Mouse (Mus musculus) megakaryocyte, adult 5-6 weeks (primary cell): ENCODE data around the gene Ppat. TPM values are rescaled to one million over a fixed set of nuclear protein-coding genes. Genes with fewer than 3 reads are reported as not detected.

Experiments used
- ATAC-seq: 2 replicates; pipeline ENCODE4 v1.8.0; 2016; ENCODE audit warnings: mild to moderate bottlenecking, inconsistent platforms; ENCODE audit not compliant: poor library complexity, severe bottlenecking
- total RNA-seq, 2 experiments: library from RNA; stranded (forward) in 1 of 2; stranded (reverse) in 1 of 2; fragments of 153-499, 151-499 nt in 1 of 2; fragments of 221-1000, 200-1000 nt in 1 of 2; gene quantifications; 2 replicates each; pipeline versions ENCODE4 v1.2.3 to v1.2.4; 2015 to 2017

The Ppat gene
- total RNA-seq, 2 experiments from 2014 or later, result 11.4 to 20.1 TPM

DNA sequence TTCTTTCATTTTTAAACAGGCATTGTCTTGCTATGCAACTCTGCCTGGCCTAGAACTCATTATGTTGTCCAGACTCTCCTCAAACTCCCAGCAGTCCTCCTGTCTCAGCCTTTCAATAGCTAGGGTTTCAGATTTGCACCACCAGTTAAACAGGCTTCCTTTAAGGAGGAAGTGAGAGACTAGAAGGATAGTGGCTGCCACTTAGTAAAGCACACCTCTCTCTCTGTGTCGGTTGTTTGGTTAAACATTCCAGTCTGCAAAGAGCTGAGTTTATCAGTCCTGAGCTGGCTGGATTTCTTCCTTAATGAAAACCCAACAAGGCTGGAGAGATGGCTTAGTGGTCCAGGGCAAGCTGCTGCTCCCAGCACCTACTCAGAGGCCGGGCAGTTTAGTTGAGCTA, 58.8 kb downstream of the Ppat start:
- ATAC-seq, result no peak

DNA sequence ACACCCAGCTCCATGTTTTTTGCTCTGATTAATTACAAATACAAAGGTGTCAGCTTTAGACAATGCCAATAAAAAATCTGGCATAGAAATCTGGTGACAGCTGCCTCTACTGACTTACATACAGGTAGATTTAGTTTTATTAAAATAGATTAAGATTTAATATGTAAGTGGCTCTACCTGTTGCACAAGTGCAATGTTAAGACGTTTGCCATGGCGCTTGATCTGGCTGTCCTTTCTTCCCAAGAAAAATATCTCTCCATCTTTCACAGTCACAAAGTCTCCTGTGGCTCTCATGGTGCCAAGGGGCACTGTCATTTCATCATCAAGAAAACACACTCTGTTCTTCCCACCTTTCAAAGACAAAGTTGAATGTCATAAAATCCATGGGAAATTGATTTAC, 64.4 kb downstream of the Ppat start:
- no peak for ATAC-seq

DNA sequence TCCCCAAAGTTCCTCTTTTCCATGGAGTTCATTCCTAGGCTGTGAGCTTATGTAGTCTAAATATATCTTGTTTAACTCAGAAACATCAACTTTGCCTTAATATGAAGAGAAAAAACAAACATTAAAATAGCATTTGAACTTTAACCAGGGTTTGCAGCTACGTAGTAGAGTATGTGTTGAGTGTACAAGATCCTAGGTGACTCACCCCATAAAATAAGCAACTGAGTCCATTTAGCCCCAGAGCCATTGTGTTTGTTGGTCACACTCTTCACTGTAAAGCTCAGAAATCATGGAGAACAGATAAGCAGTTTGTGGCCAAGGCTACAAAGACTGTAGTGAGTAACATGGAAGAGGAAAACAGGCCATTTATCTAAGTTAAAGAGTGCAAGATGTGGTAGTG, 67.3 kb downstream of the Ppat start:
- no peak for ATAC-seq

DNA sequence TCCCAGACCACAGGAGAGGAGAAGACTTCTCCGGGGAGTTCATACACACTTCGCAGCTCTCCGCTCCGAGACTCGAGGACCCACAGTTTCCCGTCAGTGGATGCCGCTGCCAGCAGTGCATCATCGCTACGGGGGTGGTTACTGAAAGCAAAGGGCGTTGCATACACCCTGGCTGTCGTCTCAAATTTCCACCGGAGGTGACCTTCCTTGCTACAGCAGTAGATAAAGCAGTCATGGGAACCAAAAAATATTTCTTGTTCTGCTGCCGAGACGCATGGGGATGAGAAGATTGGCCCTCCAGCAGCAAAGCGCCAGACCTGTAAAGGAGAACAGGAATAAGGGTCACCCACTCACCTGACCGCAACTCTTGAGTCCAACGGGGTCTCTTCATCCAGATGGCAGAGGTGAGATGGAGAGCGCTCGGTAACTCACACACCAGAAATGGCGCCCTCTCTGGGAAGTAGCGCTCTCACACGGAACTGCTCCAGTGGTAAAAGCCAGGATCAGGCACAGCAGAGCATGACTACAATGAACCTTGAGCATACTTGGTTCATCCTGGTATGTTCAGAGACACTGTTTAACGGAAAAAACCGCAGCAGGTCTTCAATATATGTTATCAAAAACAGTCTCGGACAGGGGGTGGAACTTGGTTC, 75.1 kb downstream of the Ppat start:
- no peak for ATAC-seq

DNA sequence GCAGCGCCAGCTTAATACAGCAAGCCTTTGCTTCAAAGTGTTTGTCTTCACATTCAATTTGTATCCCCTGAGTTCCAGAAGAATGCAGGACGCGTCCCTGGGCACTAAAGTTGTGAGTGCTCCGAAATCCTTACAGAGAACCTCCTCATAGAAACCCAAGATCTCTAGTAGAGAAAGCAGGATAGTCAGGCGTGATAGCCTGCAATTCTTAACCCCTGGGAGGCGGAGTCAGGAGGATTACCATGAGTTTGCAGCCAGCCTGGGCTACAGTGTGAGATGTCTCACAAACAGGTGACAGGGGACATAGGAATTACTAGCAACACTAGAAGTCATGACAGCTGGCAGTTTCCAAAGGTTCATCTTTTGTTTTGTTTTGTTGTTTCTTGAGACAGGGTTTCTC, 81.8 kb downstream of the Ppat start:
- ATAC-seq, result 0 out of 2 replicates have a peak, but pooled peaks have one; percentile 19

DNA sequence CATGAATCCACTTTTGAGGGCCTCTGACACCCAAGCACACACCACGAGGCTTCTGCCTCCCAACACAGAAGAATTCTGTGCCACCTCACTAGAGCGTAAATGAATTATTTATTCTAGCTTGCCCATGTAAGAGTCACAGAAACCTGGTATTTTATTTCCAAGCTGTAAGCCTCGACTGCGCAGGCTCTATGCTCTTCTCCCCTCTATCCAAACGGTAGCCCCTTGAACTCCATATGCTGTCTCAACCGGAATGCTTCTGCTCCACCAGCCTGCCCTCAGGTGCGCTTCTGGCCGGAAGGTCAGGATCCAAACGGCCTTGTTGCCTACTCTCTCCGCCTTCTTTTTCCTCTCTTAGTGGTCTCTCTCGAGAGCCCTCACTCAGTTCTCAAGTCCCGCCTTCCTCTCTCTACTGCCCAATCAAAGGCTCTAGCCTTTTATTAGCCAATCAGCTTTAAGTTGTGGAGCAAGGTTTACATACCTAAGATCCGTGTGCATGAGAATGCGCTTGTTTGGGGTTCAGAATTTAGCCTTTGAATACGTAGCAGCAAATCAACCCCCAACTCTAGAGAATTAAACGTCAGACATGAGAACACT, 82.6 kb downstream of the Ppat start:
- peak; percentile 86 for ATAC-seq

DNA sequence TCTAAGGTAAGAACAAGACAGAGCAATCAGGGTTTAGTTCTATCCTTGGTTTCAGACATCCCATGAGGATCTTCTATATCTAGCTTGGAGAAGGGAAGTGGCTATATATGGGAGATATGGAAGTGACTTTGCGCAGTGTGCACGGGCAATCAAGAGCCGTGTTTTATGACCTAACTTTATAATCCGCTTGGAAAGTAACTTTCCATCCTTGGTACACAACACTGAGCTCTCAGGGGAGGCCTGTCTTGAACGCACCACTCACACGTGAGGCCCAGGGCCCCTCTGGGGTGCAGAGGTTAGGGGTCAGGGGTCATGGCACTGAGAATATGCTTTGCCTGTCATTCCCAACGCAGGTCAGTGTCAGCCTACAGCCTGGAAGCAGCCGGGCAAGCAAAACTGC, 84.6 kb downstream of the Ppat start:
- ATAC-seq, result no peak

Other genes starting within 250 kb of the Ppat start
- 6.4 and 7.6 TPM in 2 replicates for gene Aasdh, start 46.1 kb downstream of the Ppat start, total RNA-seq (2015)
- gene Aasdh, start 46.1 kb downstream of the Ppat start, total RNA-seq (2017), result 13.3 and 14.4 TPM in 2 replicates
- gene Paics, start 271 bp downstream of the Ppat start, total RNA-seq (2015), result 182 and 193 TPM in 2 replicates
- 187 and 225 TPM in 2 replicates for gene Paics, start 271 bp downstream of the Ppat start, total RNA-seq (2017)
- gene Srp72, start 23.1 kb upstream of the Ppat start, total RNA-seq (2015), result 83.0 and 91.0 TPM in 2 replicates
- gene Srp72, start 23.1 kb upstream of the Ppat start, total RNA-seq (2017), result 133 and 141 TPM in 2 replicates
- gene Arl9, start 52.5 kb upstream of the Ppat start, total RNA-seq (2015), result 0.31 and 1.3 TPM in 2 replicates
- not detected in 2 replicates for gene Arl9, start 52.5 kb upstream of the Ppat start, total RNA-seq (2017)
- 0.45 TPM in 1 of 2 replicates, not detected in the other for gene Thegl, start 64.4 kb upstream of the Ppat start, total RNA-seq (2015)
- gene Thegl, start 64.4 kb upstream of the Ppat start, total RNA-seq (2017), result not detected in 2 replicates
- 104 and 127 TPM in 2 replicates for gene Hopx, start 163.5 kb upstream of the Ppat start, total RNA-seq (2015)
- gene Hopx, start 163.5 kb upstream of the Ppat start, total RNA-seq (2017), result 35.5 and 46.3 TPM in 2 replicates